Mouse (Mus musculus) monocyte, adult 5-6 weeks (primary cell): ENCODE results near the gene Dpy30. TPM values are rescaled to one million over a fixed set of nuclear protein-coding genes. Genes with fewer than 3 reads are reported as not detected.
"Not testable (repeated sequence)": the region's sequence is repeated elsewhere in the genome, so short reads cannot be mapped to it uniquely, and the experiment has no call there.

ENCODE experiments used
- ATAC-seq: fragments of 153-309, 156-312 bp; replicated peaks from 2 replicates; pipeline ENCODE4 v1.8.0; 2017; ENCODE audit warnings: mild to moderate bottlenecking; ENCODE audit not compliant: low TSS enrichment, insufficient number of reproducible peaks, severe bottlenecking, poor library complexity, low FRiP score
- total RNA-seq: library from RNA; stranded (forward); fragments of 200-1000, 200-491, 200-594 nt; gene quantifications from 3 replicates; pipeline ENCODE4 v1.2.3, GENCODE M21; 2017

Dpy30 gene
- total RNA-seq = 18.9 to 40.3 TPM (median 27.6 TPM) in 3 replicates

DNA sequence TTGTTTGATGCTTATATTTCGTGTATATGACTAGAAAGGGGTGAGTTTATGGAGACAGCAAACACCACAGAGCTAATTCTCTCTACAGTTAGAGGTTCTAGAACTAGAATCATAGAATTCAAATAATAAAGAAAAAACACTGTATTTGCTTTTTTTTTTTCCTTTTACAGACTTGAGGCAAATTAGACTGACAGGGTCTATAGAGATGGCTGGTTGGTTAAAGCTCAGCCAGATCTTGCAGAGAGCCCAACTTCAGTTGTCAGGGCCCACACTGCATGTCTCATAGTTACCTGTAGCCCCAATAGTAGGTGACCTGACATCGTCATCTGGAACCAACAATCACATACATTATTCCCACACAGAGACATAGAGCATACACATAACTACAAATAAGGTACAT, at the start of gene Dpy30:
Dpy30 (minus strand) TSS at position 101 of the 400 bp plus-strand sequence.
- no peak for ATAC-seq

DNA sequence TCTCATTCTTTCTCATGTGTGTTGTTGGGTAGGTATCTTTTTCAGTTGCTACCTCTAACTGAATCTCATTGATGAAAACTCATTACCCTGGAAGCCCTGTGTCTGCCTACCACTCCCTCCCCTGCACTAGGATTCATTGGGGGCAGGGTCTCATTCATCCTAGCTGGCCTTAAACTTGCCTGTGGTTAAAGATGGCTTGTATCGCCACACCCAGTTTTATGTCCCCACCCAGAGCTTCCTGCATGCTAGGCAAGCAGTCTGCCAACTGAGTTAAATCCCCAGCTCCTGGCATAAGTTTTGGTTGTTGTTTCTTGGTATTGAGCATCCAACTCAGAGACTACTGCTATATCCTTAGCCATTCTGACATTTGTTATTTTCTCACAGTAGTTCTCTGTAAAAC, 39.8 kb upstream of the Dpy30 start:
- ATAC-seq = no peak

DNA sequence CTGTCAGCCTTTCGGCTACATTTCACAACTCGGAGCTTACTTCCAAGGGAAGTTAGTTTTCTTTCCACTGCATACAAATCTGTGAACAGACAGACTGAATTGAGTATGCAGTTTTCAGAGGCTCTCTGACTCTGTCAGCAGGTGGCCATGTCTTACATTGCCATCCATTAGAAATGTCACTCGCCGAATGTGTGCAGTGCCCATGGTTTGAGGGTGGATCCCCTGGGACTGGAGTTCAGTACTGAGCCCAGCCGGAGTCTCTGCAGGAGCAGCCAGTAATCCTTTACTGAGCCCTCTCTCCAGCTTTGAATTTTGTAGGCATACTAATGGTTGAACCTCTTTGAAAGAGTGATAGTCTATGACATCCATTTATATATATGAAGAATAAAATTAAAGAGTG, 17.4 kb upstream of the Dpy30 start:
- ATAC-seq = no peak

DNA sequence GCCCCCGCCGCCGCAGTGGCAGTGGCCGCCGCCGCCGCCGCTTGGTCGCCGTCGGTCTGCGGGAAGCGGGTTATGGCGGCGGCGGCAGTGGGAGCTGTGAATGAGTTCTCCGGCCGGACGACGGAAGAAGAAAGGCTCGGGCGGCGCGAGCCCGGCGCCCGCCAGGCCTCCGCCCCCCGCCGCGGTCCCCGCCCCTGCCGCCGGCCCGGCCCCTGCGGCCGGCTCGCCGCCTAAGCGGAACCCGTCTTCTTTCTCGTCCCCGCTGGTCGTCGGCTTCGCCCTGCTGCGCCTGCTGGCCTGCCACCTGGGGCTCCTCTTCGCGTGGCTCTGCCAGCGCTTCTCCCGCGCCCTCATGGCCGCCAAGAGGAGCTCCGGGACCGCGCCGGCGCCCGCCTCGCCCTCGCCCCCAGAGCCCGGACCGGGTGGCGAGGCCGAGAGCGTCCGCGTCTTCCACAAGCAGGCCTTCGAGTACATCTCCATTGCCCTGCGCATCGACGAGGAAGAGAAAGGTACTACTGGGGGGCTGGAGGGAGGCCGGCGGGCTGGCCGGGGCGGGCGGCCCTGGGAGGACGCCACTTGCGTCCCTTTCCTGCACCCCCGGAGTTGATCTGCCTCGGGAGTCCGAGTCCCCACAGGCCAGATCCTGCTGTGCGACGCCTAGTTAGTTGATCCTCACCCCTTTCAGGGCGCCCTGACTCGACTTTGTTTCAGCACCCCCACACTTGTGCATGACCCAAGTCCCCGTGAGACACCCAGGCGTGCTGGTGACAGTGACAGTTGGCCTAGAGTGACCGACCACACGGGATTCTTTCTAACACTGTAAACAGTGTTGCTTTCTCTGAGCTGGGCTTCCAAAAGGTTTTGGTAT, 15.4 kb upstream of the Dpy30 start, which contains the start of gene Spast:
Spast (plus strand) TSS at position 51 of the 868 bp plus-strand sequence.
- ATAC-seq = peak; percentile 67

DNA sequence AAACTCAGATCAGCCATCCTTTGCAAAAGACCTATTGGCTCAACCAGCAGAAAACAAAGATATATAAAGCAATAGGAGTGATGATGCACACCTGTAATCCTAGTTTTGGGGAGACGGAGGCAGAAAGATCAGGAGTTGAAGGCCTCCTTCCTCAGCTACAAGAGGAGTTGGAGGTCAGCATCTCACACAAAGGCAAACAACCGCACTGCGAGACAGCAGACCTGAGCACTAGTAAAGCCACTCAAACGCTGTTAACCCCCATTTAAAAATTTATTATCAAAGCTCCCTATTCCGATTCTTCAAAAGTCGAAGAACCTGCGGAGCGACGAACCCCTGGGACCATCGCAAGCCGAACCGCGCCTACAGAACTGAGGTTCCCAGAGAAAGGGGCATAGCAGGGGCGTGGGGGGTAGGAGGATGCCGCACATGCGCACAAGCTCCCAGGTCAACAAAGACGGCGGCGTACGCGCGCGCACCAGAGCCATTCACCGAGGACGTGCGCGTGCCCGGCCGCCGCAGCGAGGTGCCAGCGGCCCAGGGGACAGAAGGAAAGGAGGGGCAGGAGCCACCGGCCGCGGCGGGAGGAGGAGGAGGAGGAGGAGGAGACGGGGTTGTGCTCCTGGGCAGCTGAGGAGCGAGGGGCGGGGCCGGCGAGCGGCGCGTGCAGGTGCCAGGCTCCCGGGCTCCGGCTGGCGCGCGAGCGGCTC, 14.6 kb upstream of the Dpy30 start:
- peak; percentile 81 for ATAC-seq

DNA sequence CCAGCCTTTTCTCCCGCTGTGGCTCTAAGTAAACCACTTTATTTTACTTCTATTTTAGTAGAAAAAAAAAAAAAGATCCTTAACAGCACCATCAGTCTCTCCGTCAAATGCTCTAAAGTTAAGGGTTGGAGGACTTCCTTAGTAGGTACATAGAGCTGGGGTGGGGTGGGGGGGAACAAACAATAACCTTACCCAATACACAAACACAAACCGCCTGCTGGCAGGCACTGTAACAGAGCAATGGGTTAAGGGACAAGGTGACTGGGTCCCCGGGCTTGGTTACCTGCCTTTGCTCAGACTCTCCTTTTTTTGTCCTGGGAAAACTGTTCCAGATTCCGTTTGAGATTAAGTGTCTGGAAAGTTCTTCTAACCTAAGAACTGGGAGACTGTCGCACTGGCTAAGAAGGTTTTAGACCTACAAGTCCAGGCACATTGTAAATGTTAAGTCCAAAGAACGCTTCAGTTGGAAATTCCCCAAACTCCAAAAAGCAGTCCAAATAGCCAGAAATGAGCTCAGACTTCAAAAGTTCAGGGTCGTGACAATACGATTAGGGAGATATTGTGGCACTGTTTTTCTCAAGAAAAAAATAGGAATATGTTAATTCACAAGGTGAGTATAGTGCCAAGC, 7.4 kb upstream of the Dpy30 start:
- no peak for ATAC-seq

DNA sequence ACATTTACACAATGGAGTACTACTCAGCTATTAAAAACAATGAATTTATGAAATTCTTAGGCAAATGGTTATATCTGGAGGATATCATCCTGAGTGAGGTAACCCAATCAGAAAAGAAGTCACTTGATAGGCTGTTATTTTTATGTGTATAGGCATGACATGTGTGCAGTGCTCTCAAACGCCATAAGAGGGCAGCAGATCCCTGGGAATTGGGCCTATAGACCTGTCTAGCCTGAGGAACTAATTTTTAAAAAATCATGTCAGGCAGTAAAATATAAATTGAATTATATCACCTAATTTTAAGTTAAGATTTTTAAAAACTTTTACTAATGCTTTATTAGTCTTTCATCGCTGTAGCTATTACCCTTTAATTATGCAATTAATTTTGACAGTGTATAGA, 4.4 kb upstream of the Dpy30 start:
- ATAC-seq = 0 out of 2 replicates have a peak, but pooled peaks have one; percentile 75

DNA sequence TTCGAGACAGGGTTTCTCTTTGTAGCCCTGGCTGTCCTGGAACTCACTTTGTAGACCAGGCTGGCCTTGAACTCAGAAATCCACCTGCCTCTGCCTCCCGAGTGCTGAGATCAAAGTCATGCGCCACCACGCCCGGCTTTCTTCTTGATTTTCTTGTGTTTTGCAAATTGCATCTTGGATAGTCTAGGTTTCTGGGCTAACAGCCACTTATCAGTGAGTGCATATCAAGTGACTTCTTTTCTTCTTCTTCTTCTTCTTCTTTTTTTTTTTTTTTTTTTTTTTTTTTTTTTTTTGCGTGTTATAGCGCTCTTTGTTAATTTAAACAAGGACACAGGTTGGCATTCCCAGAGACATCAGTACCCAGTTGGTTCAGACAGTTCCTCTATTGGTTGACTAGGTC, 3.5 kb upstream of the Dpy30 start:
- ATAC-seq = not testable (repeated sequence)

DNA sequence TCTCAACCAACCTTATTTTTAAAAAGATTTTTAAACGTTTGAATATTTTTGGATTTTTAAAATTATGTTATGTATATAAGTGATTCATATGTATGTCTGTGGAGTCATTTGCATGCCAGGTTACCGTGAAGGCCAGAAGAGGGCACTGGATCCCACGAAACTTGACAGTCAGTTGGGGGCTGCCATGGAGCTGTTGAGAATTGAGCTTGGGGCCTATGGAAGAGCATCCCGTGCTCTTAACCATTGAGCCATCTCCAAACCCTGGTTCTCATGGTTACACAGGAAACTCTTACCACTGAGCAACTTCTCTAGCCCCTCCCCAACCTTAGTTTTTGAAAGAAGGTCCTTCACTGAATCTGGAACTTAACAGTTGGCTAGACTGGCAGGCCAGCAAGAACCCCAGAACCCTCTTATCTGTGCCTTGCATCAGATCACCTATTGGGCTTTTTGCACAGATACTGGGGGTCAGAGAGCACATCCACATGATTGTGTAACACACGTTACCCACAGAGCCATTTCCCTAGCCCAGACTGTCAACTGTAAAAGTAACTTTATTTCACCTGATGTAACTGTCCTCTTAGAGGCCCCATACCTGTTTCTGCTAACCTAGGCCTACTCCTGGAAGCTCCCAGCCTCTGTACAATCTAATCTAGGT, 1.2 kb downstream of the Dpy30 start:
- ATAC-seq = no peak

DNA sequence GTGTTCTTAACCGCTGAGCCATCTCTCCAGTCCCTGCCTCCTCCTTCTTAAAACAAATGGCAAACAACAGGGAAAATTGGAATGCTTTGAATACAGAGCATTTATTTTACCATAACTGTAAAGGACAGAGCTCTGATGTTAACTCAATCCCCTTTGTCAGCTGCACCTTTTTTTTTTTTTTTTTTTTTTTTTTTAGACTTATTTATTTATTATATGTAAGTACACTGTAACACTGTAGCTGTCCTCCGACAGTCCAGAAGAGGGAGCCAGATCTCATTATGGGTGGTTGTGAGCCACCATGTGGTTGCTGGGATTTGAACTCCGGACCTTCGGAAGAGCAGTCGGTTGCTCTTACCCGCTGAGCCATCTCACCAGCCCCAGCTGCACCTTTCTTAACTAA, 5.0 kb downstream of the Dpy30 start:
- ATAC-seq = no peak

DNA sequence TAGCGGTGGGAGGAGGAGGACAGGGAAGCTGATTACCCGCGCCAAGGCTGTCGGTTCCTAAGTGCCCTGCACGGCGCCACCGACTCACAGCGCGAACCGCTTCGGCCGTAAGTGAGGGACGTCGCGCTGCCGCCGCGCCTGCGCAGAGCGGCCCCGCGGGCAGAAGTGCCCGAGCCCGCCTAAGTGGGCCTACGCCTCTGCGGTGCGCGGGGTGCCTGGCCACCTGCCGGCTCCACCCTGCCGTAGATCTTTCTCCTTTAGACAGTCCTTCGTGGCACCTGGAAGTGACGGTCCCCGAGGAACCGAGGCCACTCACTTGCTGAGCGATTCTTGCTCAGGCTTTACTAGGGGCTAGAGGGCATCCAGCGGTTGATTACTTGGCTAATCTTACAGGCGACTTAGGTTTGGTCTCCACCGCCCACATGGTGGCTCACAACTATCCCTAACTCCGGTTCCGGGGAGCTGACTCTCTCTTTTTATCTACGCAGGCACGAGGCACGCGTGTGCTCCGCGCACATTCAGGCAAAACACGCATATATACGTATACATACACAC, 7.4 kb downstream of the Dpy30 start:
- peak; percentile 84 for ATAC-seq

DNA sequence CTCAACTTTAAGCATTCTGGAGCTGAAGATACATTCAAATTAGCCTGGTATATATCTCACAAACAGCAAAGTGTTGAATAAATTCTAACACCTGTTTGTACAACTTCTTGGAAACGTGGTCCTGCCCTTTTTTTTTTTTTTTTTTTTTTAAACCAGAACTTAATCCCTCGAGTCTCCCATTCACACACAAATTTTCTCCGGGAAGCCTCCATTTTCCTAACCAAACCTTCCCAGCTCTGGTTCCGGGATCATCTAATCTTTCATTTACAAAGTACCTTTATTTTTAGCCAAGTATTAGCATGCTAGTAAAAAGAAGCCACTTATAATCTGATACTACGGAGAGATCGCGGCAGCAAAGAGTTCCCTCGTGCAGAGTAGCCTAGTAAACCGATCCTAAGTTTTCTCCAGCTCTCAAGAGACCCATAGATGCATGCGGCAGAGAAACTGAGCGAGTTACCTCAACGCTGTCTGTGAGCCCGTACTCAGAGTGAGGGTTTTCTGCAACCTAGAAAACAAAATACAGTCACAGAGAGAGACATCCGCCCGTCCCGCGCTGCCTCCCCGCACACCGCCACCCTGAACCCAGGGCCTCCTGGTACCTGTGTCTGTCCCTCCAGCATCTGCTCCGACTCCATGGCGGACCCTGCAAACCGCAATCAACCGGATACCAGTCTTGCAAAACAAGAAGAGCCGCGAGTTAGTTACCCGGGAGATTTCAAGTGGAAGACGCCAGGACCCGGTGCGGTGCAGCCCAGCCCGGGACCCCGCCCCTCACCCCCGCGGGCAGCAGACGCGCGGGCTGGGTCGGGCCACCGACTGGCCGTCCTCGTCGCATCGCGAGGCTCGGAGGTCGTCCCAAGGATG, 8.1 kb downstream of the Dpy30 start:
- peak; percentile 23; the same call in 1 of the 2 replicates for ATAC-seq

DNA sequence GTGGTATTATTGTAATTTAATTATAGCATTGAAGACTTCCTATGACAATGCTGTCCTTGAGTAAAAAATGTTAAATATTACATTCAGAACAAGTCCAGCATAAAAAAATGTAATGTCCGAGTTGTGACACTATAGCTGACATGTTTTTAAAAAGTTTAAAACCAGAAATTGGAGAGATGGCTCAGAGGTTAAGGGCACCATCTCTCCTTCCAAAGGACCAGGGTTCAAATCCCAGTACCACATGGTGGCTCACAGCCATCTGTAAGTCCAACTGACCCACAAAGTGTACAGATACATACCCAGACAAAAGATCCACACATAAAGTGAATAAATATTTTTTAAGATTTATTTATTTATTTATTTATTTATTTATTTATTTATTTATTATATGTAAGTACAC, 17.7 kb downstream of the Dpy30 start:
- ATAC-seq = no peak

DNA sequence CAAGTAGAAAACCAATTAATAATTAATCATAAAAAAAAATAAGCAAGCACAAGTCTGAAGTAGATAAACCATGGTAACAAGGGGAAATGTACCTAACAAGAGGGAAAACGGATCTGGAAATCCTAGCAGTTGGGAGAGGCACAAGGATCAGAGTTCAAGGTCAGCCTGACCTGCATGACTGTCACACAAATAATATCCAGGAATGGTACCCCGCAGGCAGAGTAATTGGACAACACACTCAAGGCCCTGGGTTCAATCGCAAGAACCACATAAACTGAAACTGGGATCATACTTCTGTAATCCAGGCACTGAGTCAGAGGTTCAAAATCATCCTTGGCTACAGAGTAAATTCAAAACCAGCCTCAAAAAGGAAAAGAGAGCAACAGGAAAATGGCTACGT, 18.1 kb downstream of the Dpy30 start:
- no peak for ATAC-seq

DNA sequence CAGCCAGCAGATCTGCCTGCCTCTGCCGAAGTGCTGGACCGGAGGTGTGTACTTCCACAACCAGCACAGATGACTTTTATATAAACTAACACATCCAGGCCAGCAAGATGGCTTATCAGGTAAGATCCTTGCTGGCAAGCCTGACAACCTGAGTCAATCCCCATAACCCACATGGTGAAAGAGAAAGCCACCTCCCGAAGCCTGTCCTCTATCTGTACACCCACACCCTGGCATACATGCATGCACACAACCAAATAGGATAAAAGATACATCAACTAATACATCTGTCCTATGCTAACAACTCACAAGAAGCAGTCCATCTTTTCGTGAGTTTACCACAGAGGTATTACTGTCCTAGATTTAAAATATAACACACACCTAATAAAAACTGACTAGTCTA, 19.7 kb downstream of the Dpy30 start:
- no peak for ATAC-seq

DNA sequence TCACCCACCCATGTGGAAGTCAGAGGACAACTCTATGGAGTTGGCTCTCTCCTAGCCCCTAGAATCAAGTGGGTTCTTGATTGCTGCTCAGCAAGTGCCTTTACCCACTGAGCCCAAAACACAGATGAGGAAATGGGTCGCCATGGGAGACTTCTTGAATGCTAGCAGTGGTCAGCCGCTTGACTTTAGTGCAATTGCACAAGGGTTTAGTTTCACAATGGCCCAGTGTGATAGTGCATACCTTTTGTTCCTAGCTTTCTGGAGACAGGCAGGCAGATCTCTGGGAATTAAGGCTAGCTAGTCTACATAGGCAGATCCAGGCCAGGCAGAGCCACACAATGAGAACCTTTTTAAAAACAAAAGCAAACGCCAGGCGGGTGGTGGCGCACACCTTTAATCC, 23.7 kb downstream of the Dpy30 start:
- no peak for ATAC-seq

DNA sequence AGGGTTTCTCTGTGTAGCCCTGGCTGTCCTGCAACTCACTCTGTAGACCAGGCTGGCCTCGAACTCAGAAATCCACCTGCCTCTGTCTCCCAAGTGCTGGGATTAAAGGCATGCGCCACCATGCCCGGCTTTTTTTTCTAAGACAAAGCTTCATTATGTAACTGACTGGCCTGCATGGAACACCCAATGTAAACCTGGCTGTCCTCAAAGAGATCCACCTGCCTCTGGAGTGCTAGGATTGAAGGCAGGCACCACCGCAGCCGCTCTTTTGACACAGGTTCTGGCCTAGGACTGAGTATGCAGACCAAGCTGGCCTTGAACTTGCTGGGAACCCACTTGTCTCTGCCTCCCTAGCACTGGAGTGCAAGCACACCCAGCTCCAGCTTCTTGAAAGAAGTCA, 26.8 kb downstream of the Dpy30 start:
- not testable (repeated sequence) for ATAC-seq
